Mouse (Mus musculus): ENCODE results near the gene Ccdc163.

DNA sequence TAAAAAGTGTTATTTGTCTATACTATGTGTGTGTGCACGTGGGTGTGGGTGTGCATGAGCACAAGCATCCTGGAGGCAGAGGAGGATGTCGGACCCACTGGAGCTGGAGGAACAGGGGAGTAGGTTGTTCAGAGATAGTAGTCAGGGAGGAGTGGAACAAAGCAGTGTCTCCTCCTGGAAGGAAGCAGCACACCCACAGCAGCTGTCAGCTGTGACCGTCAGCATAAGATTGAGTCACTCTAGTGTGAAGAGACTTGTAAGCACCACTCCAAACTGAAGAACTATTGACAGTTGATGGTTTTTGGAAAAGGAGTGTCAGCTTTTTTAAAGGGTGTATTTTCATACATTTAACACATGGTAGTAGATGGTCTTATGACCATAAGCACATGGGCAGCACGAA lies 41.7 kb upstream of the Ccdc163 start:
- TF ChIP-seq CTCF (IDR thresholded peaks at IDR 0.05; ENCODE audit: insufficient read depth, low read depth, low read length) (no peak), POLR2A (IDR thresholded peaks at IDR 0.05; ENCODE audit: insufficient read depth, low read depth, low read length) (no peak)
